Mouse (Mus musculus) olfactory bulb, adult 2 months (tissue): ENCODE results near the gene Cks2. TPM values are rescaled to one million over a fixed set of nuclear protein-coding genes. Genes with fewer than 3 reads are reported as not detected.

Experiments
- H3K27ac ChIP-seq: fragments of 200-500 bp; 2 replicates; pipeline ENCODE4 v1.5.1; 2012; ENCODE audit warnings: low read depth, low read length; ENCODE audit not compliant: insufficient read depth
- H3K4me1 ChIP-seq: fragments of 200-500 bp; 2 replicates; pipeline ENCODE4 v1.6.1; 2012; ENCODE audit warnings: low read length; ENCODE audit not compliant: control insufficient read depth, insufficient read depth
- H3K4me3 ChIP-seq: fragments of 200-500 bp; 2 replicates; pipeline ENCODE4 v1.5.1; 2012; ENCODE audit warnings: mild to moderate bottlenecking, low read depth, low read length, moderate library complexity; ENCODE audit not compliant: insufficient read depth
- CTCF ChIP-seq: fragments of 200-500 bp; IDR thresholded peaks from 2 replicates; pipeline ENCODE4 v1.5.1; 2012; ENCODE audit warnings: low read depth, mild to moderate bottlenecking, low read length, moderate library complexity; ENCODE audit not compliant: insufficient read depth
- POLR2A ChIP-seq: fragments of 200-500 bp; IDR thresholded peaks from 2 replicates; pipeline ENCODE4 v1.6.1; 2012; ENCODE audit warnings: mild to moderate bottlenecking, low read depth, low read length, moderate library complexity; ENCODE audit not compliant: insufficient read depth
- WGBS: fragments of 180-500 bp; shearing (Covaris S2); methylation state at CpG from one replicate; pipeline ENCODE4 v1.1.7; 2018; 5-methylcytosine and 5-hydroxymethylcytosine counted together
- polyA plus RNA-seq: library from polyadenylated mRNA; stranded (reverse); fragments of >200 nt; gene quantifications from 2 replicates; pipeline ENCODE4 v1.2.4, GENCODE M21; 2012; ENCODE audit warnings: low replicate concordance; ENCODE audit not compliant: missing spikeins, insufficient read depth, insufficient read length

Gene Cks2
- polyA plus RNA-seq: not detected in 2 replicates

DNA sequence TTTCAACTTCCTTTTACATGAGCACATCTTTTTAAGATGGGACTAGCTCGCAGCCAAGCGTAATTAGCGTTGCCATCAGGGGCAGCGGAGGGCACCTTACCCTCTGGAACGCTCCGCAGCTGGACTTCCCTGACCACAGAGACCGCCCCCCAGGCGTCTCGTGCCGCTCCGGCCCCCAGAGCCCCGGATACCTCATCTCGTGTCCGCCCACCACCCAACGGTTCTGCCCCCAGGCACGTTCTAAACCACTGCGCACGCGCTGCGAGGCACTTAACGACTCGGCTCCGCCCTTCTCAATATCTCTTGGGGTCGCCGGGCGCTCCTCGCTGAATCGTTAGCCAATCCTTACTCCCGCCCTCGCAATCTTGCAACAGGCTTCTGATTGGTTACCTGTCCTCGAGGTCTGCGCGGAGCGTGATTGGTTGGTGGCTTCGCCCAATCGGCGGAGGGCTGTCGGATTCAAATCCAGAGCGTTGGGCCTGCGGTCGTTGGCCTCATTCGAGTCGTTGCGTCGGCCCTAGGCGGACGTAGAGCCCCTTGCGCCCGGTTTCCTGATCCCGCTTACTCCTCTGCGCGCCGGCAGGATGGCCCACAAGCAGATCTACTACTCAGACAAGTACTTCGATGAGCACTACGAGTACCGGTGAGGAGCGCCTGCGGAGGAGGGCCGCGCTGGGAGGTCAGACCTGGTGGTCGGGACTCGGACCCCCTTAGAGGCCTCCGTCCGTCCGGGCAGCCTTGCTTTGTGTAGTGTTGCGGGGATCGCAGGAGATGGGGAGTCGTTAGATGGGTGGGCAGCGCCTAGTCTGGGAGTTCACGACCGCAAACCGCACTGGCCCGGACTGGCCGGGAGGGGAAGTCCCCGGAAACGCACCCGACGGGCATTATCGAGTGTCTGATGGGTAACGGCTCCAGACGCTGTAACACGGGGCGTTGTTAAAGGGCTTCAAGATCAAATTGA is at the start of gene Cks2:
Gene Cks2, plus strand, starts transcription at position 404 of the 961 bp plus-strand sequence.
- Histone ChIP-seq H3K4me1 (peaks cover 7% of the 10 kb centered on the region), H3K4me3 (peak within 1 kb of the TSS; percentile 65), H3K27ac (peak within 1 kb of the TSS; percentile 13; the same call in 1 of the 2 replicates)
- WGBS: under 1% methylated on average over 83 of the region's 83 CpGs
- no peak for TF ChIP-seq CTCF
- peak; percentile 62 for TF ChIP-seq POLR2A

DNA sequence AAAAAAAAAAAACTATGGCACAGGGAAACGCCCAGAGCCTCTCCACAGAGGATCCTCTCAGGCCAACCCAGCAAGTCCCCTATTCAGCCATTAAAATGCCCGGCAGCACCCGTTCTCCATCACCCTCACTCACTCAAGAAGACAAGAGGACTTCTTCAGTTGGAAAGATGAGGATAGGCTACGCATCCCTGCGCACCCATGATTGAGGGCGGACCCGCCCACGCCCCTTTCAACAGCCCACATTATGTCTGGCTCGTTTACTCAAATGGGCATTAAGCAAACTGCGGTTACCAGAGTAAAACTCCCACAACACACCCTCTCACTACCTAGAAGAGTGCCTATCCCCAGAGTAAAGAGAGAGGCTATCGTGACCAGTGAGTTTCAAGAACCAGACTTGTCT is 49.6 kb upstream of the Cks2 start:
- H3K4me3 ChIP-seq: no peak overlapping the region
- 24% methylated on average over 11 of the region's 11 CpGs for WGBS

DNA sequence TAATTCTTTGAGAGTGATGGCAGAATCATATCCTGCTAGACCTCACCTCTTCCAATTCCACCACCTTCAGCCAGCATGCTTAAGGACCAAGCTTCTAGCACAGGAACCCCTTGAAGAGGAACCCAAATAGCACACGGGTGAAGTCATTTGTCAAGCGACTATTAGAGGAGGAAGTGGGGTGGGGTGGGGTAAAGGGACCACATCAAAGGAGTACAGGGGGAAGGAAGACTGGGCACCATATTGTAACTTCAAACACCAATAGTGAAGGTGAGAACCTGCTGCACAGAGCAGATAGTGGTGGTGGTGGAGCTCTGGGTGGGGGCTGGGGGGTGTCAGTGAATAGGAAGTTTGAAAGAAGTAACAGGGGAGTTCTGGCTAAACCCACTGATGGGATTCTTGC is 47.0 kb upstream of the Cks2 start:
- WGBS: 88% methylated on average over 2 of the region's 2 CpGs
- no peak for TF ChIP-seq CTCF
- TF ChIP-seq POLR2A: no peak
- Histone ChIP-seq H3K27ac (no peak overlapping the region), H3K4me3 (no peak overlapping the region), H3K4me1 (peaks cover 10% of the 10 kb centered on the region)

More for the DNA sequence above, 49.6 kb upstream of the Cks2 start:
- Histone ChIP-seq H3K4me1 (peaks cover 7% of the 10 kb centered on the region), H3K27ac (no peak overlapping the region)
- no peak for TF ChIP-seq CTCF
- TF ChIP-seq POLR2A: no peak

- H3K4me3 ChIP-seq: no peak overlapping the region
- peaks cover 15% of the 10 kb centered on the region for H3K4me1 ChIP-seq
- no peak for TF ChIP-seq POLR2A
- TF ChIP-seq CTCF: no peak
- WGBS: 91% methylated on average over 8 of the region's 8 CpGs
- H3K27ac ChIP-seq: no peak overlapping the region
These were observed 44.9 kb upstream of the Cks2 start for GRCm38 (mm10) chr13:51600169-51600568.

DNA sequence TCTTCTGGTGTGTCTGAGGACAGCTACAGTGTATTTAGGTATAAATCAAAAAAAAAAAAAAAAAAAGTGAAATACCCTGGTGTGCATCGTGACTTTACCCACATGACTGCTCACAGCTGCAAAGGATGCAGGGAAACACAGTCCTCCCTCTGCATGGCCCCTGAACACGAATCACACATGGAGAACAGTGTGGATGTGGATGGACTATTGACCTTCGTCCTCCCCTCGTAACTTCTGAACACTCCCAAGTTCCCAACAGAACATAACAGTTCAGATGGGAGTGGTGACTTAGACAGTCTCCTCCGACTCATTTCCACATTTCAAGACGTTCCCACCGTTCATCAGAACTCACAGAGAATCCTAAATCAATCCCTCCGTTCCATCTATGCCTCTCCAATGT is 42.3 kb upstream of the Cks2 start:
- H3K27ac ChIP-seq: peak overlapping the region; percentile 64; the same call in 1 of the 2 replicates
- H3K4me1 ChIP-seq: peaks cover 12% of the 10 kb centered on the region
- 32% methylated on average over 8 of the region's 8 CpGs for WGBS
- no peak overlapping the region for H3K4me3 ChIP-seq
- TF ChIP-seq CTCF (no peak), POLR2A (no peak)

DNA sequence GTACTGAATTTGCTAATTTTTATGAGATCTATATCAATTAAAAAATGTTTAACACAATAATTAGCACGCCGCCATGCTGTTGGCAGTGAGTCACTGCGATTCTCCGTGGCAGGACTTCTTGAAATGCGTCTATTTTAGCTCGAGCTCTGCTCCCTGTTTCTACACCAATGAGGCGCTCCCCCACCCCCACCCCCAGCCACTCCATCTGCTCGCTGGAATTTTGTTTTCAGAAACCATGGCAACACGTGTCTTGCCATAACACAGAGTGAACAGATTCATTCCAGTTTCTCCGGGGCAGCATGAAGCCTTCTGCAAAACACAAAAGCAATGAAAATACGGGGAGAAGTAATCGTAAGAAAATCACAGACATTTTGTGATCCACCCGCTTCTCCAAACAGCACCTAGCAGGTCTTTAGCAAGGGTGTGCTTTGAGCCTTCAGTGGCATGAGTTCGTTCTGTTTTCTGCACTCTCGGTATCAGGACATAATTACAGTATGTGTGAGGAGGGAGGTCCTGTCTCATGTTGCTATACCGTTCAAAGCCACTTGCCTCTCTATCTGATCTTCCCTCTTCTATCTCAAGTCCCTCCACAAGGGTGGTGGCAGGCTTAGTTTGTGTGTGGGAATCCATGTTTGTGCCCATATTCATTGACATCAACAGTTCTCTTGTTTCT is 41.7 kb upstream of the Cks2 start:
- peak overlapping the region; percentile 63 for H3K27ac ChIP-seq
- 5% methylated on average over 16 of the region's 16 CpGs for WGBS
- H3K4me3 ChIP-seq: no peak overlapping the region
- TF ChIP-seq POLR2A (no peak), CTCF (no peak)
- peaks cover 12% of the 10 kb centered on the region for H3K4me1 ChIP-seq

- peaks cover 12% of the 10 kb centered on the region for H3K4me1 ChIP-seq
- no peak overlapping the region for H3K4me3 ChIP-seq
- peak overlapping the region; percentile 63 for H3K27ac ChIP-seq
- TF ChIP-seq POLR2A (no peak), CTCF (no peak)
- 36% methylated on average over 4 of the region's 4 CpGs for WGBS
These were observed 41.2 kb upstream of the Cks2 start for GRCm38 (mm10) chr13:51603894-51604244.

DNA sequence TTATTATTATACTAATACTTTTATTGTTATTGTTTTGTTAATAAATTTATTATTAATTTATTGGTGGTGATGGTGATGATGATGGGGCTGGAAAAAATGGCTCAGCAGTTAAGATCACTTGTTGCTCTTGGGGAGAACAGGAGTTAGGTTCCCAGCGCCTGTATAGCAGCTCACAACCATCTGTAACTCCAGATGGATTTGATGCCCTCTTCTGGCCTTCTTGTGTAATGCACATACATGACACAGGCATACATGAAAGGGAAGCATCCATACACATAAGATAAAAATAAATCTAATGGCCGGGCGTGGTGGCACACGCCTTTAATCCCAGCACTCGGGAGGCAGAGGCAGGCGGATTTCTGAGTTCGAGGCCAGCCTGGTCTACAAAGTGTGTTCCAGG is 35.8 kb upstream of the Cks2 start:
- Histone ChIP-seq H3K4me3 (no peak overlapping the region), H3K27ac (no peak overlapping the region), H3K4me1 (peaks cover 8% of the 10 kb centered on the region)
- TF ChIP-seq POLR2A (no peak), CTCF (no peak)
- 97% methylated on average over 7 of the region's 7 CpGs for WGBS

DNA sequence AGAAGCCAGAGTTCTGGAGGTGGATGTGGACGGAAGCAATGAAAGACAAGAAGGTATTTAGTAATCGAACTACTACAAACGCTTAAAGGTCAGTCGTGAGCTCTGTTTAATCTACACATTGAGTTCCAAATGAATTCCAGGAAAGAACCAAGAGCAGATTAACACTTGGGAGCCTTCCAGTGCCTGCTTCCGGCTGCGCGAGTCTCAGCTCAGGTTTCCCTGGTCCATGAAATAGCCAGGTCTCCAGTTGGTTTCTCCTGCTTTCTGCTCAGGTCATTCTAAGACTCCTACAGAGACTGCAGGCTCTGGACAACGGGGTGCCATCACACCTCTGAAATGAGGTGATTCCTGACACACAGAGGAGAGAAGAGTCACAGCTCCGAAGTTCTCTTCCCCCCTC is 34.0 kb upstream of the Cks2 start:
- WGBS: 21% methylated on average over 9 of the region's 9 CpGs

More for the DNA sequence above, 34.0 kb upstream of the Cks2 start:
- no peak overlapping the region for H3K4me3 ChIP-seq
- TF ChIP-seq CTCF (no peak), POLR2A (no peak)
- no peak overlapping the region for H3K27ac ChIP-seq
- peaks cover 9% of the 10 kb centered on the region; the same call in 1 of the 2 replicates for H3K4me1 ChIP-seq
